Mouse (Mus musculus) heart, embryonic 14.5 days (tissue): ENCODE data around the gene Tfap2c. TPM values are rescaled to one million over a fixed set of nuclear protein-coding genes. Genes with fewer than 3 reads are reported as not detected.

Experiments used
- ATAC-seq: fragments of 200-750 bp; cut with Nextera tagmentation; 2 replicates; pipeline ENCODE4 v1.8.0; 2017; ENCODE audit warnings: low read depth, moderate TSS enrichment; ENCODE audit not compliant: insufficient number of reproducible peaks, insufficient read depth, low FRiP score
- H3K27ac ChIP-seq, 2 experiments: fragments of 200-500 bp in 1 of 2; fragments of 300-500 bp in 1 of 2; sonication (generic) in 1 of 2; replicated peaks in 1 of 2; 2 replicates each; pipeline ENCODE4 v1.5.1; 2012 to 2014; ENCODE audit warnings: low read depth in 2 of 2, low read length in 2 of 2, control low read depth in 1 of 2, mild to moderate bottlenecking in 1 of 2, mixed read lengths in 1 of 2; ENCODE audit not compliant: control insufficient read depth in 1 of 2, insufficient read depth in 1 of 2
- H3K27me3 ChIP-seq: fragments of 300-500 bp; sonication (generic); 2 replicates; pipeline ENCODE4 v1.6.1; 2014; ENCODE audit warnings: mild to moderate bottlenecking, low read length, control low read depth; ENCODE audit not compliant: control insufficient read depth, insufficient read depth
- H3K36me3 ChIP-seq: fragments of 300-500 bp; sonication (generic); 2 replicates; pipeline ENCODE4 v1.6.1; 2014; ENCODE audit warnings: mild to moderate bottlenecking, control low read depth, low read length, mixed read lengths; ENCODE audit not compliant: control insufficient read depth, insufficient read depth
- H3K4me1 ChIP-seq, 2 experiments: fragments of 200-500 bp in 1 of 2; fragments of 300-500 bp in 1 of 2; sonication (generic) in 1 of 2; 2 replicates each; pipeline ENCODE4 v1.6.1; 2012 to 2014; ENCODE audit warnings: low read length in 2 of 2, control low read depth in 1 of 2, mixed read lengths in 1 of 2; ENCODE audit not compliant: control insufficient read depth in 2 of 2, insufficient read depth in 2 of 2
- H3K4me2 ChIP-seq: fragments of 300-500 bp; sonication (generic); 2 replicates; pipeline ENCODE4 v1.6.1; 2014; ENCODE audit warnings: mild to moderate bottlenecking, low read length
- H3K4me3 ChIP-seq, 2 experiments: fragments of 200-500 bp in 1 of 2; fragments of 300-500 bp in 1 of 2; sonication (generic) in 1 of 2; 2 replicates each; pipeline ENCODE4 v1.5.1; 2012 to 2014; ENCODE audit warnings: low read length in 2 of 2, mild to moderate bottlenecking in 2 of 2, control low read depth in 1 of 2, low read depth in 1 of 2, moderate library complexity in 1 of 2; ENCODE audit not compliant: control insufficient read depth in 1 of 2, insufficient read depth in 1 of 2
- H3K9ac ChIP-seq: fragments of 300-500 bp; sonication (generic); 2 replicates; pipeline ENCODE4 v1.6.1; 2014; ENCODE audit warnings: mild to moderate bottlenecking, low read length
- H3K9me3 ChIP-seq: fragments of 300-500 bp; sonication (generic); 2 replicates; pipeline ENCODE4 v1.6.1; 2016; ENCODE audit warnings: low read length, control low read depth; ENCODE audit not compliant: control insufficient read depth
- WGBS: fragments of 180-500 bp; shearing (Covaris S2); extraction: QIAGEN DNeasy Blood & Tissue Kit; methylation state at CpG from one replicate; pipeline ENCODE4 v1.1.7; 2014; 5-methylcytosine and 5-hydroxymethylcytosine counted together
- polyA plus RNA-seq: library from polyadenylated mRNA; unstranded; fragments of >200 nt; fragmentation: Nextera tagmentation; extraction: Ambion mirVana; gene quantifications from 2 replicates; pipeline ENCODE4 v1.2.1, GENCODE M21; 2014

Tfap2c gene
- polyA plus RNA-seq, 1 experiment from 2014 or later: not detected

DNA sequence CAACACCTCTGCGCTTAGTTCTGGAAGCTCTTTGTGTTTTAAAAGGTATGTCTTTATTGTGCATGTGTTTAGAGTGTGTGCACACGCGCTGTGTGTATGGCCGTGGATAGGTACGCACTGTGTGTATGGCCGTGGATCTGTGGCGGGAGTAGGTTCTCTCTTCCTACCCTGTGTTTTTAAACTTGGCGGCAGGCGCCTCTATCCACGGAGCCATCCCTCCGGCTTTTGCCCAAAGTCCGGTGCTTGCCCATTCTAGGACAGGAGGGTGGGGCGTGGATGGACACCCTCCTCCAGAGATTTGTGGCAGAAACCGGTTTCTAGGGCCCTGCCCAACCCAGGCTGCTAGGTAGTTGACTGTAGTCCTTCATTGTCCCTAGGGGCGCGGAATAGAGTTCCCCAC, 2.8 kb upstream of the Tfap2c start:
- H3K27me3 ChIP-seq: peaks cover 83% of the 10 kb centered on the region

DNA sequence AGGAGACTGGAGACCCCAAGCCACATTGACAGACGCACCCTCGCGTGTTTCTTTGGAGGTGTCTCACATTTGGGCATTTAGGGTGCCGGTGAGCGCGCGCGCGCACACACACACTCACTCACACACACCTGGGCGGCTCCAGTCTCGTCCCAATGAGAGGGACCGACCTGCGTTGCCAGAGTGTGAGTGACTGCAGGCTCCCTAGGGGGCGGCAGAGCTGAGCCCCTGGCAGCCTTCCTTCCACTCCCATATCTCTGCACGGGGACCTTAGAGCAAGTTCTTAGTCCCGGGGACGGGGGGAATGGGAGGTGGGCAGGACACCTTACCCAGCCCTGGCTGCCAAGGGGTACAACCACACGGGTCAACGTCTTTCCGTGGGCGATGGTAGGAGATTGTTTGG, 2.3 kb upstream of the Tfap2c start:
- peaks cover 89% of the 10 kb centered on the region for H3K27me3 ChIP-seq
- no peak for ATAC-seq
- H3K9me3 ChIP-seq: no peaks in the 10 kb centered on the region
- no peaks in the 10 kb centered on the region for H3K36me3 ChIP-seq
- peaks cover 9 to 47% of the 10 kb centered on the region in 2 experiments; a peak in 3 of 4 replicates for H3K4me1 ChIP-seq
- under 1% methylated on average over 21 of the region's 21 CpGs for WGBS
- peak overlapping the region; percentile 42 for H3K4me2 ChIP-seq
- peak overlapping the region in 1 of 2 experiments; percentile 17; a peak in 2 of 4 replicates for H3K4me3 ChIP-seq
- H3K9ac ChIP-seq: no peak overlapping the region
- no peak overlapping the region for H3K27ac ChIP-seq

More for the DNA sequence above, 2.8 kb upstream of the Tfap2c start:
- no peak overlapping the region for H3K27ac ChIP-seq
- no peak overlapping the region for H3K9ac ChIP-seq
- no peak for ATAC-seq
- WGBS: 12% methylated on average over 16 of the region's 16 CpGs
- no peak overlapping the region for H3K4me2 ChIP-seq
- H3K36me3 ChIP-seq: no peaks in the 10 kb centered on the region
- peaks cover 9 to 45% of the 10 kb centered on the region in 2 experiments; a peak in 3 of 4 replicates for H3K4me1 ChIP-seq
- H3K4me3 ChIP-seq: peak overlapping the region in 1 of 2 experiments; percentile 17; a peak in 1 of 4 replicates
- H3K9me3 ChIP-seq: no peaks in the 10 kb centered on the region

DNA sequence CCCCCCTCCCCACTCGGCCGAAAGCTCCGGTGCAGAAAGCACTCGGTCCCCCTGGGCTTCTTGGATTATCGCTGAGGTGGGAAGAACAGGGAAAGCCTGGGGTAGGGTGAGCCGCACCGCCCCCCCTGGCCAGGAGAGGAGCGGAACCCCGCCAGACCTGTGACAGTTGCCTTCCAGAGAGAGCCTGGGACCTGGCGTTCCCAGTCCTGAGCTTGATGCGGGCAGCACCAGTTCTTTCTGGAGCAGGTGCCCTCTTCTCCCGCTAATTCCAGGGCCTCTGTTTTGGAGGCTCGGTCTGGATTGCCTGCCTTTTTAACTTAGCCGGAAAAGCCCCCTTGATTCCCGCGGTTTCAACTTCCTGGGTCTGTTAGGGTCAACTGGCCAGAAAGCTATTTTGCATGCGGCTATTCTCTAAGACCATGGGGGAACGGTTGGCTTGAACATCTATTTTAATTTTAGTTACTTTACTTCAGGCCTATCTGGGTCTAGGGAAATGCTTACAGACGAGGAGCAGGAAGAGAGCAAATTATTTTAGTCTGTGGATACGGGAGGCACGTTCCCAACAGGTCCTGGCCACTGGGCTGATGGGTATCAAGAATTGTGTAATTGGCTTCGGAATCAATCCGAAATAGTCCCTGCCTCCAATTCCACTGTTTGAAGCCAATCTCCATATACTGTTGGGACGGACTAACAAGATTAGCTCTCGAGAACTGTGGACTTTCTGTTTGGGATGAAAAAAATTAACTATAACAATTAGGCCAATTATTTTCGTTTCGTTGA, 1.4 kb upstream of the Tfap2c start:
- H3K4me2 ChIP-seq: peak overlapping the region; percentile 42
- H3K9ac ChIP-seq: no peak overlapping the region
- H3K4me1 ChIP-seq: peaks cover 9 to 47% of the 10 kb centered on the region in 2 experiments; a peak in 3 of 4 replicates
- 3% methylated on average over 24 of the region's 27 CpGs for WGBS
- H3K9me3 ChIP-seq: no peaks in the 10 kb centered on the region
- H3K4me3 ChIP-seq: no peak overlapping the region
- H3K27me3 ChIP-seq: peaks cover 95% of the 10 kb centered on the region
- no peak for ATAC-seq
- no peak overlapping the region for H3K27ac ChIP-seq
- no peaks in the 10 kb centered on the region for H3K36me3 ChIP-seq

DNA sequence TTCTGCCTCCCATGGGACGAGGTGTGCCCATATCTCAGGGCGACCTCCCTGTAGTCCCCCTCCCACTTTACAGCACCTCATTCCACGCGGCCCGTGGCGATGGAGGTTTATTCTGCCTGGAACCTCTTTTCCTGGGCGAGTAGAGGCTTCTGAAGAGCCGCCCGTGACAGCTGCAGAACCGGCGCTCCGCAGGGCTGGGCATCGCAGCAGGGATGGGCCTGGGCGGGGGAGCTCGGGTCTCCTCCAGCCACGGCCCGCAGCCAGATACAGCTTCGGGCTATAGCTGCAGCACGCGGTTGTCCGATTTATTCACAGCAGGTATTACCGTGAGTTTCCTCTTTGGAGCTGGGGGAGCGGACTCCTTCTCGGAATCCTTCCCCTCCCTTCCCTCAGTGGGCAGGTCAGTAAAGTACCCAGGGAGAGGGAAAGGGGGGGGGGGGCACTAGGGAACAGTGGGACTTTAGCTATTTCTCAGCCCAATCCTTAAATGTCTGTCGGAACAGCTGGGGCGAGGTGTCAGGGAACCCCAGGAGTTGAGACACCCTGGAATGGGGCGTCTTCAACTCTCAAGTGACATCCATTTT, 629 bp upstream of the Tfap2c start:
- no peak for ATAC-seq
- no peak overlapping the region for H3K27ac ChIP-seq
- under 1% methylated on average over 27 of the region's 27 CpGs for WGBS
- H3K9me3 ChIP-seq: no peaks in the 10 kb centered on the region
- H3K4me1 ChIP-seq: peaks cover 9 to 47% of the 10 kb centered on the region in 2 experiments; a peak in 3 of 4 replicates
- H3K4me3 ChIP-seq: peak overlapping the region in 1 of 2 experiments; percentile 41; a peak in 2 of 4 replicates
- H3K9ac ChIP-seq: no peak overlapping the region
- peak overlapping the region; percentile 66 for H3K4me2 ChIP-seq
- peaks cover 99% of the 10 kb centered on the region for H3K27me3 ChIP-seq
- no peaks in the 10 kb centered on the region for H3K36me3 ChIP-seq

DNA sequence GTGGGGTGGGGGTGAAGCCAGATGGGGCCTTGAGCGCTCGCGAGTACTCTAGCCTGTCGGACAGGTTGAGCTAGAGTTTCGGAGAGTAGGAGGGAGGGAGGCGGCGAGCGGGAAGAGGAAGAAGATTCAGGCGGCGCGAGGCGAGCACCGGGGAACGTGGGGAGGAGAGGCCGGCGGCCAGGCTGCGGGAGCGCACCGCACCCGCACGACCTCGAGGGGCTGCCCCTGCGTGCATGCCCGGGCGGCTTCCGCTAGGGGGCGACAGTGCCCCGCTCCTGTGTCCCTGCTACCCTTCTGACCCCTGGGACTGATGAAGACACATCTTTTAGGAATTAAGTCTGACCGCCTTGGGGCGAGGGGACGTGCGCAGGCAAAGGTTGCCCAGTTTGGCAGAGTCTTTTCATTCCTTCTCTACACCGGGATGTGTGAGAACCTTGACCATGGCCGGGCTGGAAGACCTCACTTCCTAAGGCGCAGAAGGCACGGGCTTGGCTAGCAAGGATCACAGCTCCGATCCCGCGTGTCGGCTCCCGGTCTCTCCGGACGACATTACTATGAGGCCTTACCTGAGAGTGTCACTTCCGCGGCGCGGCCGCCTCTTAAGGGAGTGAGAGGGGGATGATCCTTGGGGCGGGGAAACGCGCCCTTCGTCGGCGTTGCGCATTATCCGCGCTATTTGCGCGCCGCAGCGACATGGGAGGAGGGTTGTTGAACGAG, 1.1 kb downstream of the Tfap2c start:
- H3K4me3 ChIP-seq: peak overlapping the region; percentile 6 to 41; a peak in 3 of 4 replicates
- H3K36me3 ChIP-seq: no peaks in the 10 kb centered on the region
- ATAC-seq: no peak
- peaks cover 95% of the 10 kb centered on the region for H3K27me3 ChIP-seq
- under 1% methylated on average over 60 of the region's 62 CpGs for WGBS
- H3K4me1 ChIP-seq: peaks cover 9 to 46% of the 10 kb centered on the region in 2 experiments; a peak in 3 of 4 replicates
- H3K4me2 ChIP-seq: peak overlapping the region; percentile 66
- no peak overlapping the region for H3K27ac ChIP-seq
- no peaks in the 10 kb centered on the region for H3K9me3 ChIP-seq
- H3K9ac ChIP-seq: no peak overlapping the region

DNA sequence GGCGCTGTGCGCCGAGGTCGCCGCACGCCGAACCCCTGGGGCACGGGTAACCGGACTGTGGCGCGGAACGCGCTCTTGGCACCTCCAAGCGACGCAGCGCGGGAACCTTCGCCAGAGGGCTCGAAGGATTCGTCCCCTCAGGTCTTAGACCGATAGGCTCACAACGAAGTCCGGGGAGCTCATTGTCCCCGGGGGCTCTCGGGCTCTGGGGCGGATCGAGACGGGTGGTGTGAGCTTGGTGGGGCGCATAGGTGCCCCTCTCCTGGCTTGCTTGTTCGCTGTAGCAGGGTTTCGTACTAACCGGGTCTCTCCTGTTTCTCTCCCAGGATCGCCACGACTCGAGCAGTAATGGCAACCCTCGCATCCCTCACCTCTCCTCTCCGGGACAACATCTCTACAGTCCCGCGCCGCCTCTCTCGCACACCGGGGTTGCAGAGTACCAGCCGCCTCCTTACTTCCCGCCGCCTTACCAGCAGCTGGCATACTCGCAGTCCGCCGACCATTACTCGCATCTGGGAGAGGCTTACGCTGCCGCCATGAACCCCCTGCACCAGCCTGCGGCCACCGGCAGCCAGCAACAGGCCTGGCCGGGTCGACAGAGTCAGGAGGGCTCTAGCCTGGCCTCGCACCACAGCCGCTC, 1.8 kb downstream of the Tfap2c start:
- H3K27ac ChIP-seq: no peak overlapping the region
- H3K27me3 ChIP-seq: peaks cover 95% of the 10 kb centered on the region
- H3K4me2 ChIP-seq: peak overlapping the region; percentile 66
- peak overlapping the region; percentile 6 to 41; a peak in 3 of 4 replicates for H3K4me3 ChIP-seq
- H3K4me1 ChIP-seq: peaks cover 9 to 43% of the 10 kb centered on the region in 2 experiments; a peak in 3 of 4 replicates
- ATAC-seq: no peak
- WGBS: 2% methylated on average over 57 of the region's 57 CpGs
- H3K9ac ChIP-seq: no peak overlapping the region
- no peaks in the 10 kb centered on the region for H3K9me3 ChIP-seq
- no peaks in the 10 kb centered on the region for H3K36me3 ChIP-seq

DNA sequence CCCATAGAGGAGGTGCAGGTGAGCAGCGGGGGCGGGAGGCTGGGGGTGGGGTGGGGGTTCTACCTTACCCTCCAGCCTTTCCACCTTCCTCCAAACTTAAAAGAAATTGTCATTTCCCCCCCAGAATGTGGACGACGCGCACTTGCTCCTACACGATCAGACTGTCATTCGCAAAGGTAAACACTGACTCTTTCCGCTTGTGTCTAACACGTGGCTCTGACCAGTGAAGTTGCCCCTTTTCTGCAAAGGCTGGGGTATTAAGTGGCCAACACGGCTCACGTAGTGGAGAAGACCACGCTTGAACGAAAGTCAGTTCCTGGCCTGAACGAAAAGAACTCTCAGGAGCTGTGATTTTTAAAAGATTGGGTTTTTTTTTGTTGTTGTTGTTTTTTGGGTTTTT, 2.5 kb downstream of the Tfap2c start:
- Histone ChIP-seq H3K4me3 (peak overlapping the region in 1 of 2 experiments; percentile 41; a peak in 1 of 4 replicates), H3K4me2 (no peak overlapping the region), H3K27me3 (peaks cover 93% of the 10 kb centered on the region), H3K36me3 (no peaks in the 10 kb centered on the region), H3K9me3 (no peaks in the 10 kb centered on the region), H3K4me1 (peaks cover 9 to 43% of the 10 kb centered on the region in 2 experiments; a peak in 3 of 4 replicates), H3K9ac (no peak overlapping the region), H3K27ac (no peak overlapping the region)
- WGBS: 4% methylated on average over 14 of the region's 14 CpGs
- no peak for ATAC-seq
